Mouse (Mus musculus): ENCODE measurements at regions not wholly inside any gene's neighbourhood (a gene's known extent, or its start where the extent isn't known, plus 50 kb on each side); places are given as distances from the start of the nearest gene placed in this dataset.

DNA sequence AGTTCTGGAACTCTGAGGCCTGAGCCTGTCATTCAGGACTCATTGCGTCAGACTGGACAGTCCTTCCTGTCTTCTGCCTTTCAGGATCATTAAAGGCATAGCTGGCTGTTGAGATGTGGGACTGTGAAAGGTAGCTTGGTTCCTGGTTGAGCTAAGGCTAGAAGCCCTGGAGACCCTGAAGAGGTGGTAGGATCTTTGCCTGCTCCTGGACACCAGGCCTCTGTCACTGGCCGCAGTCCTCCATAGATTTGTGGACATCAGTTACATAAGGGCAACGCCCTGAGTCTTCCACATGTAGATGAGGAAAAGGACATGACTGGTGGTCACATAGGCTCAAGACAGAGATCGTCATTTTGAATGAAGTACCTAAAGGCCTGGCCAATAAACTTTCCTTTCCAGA lies 127.9 kb downstream of the Opa1 start:
- no peak for DNase-seq (ENCODE audit: low read depth)

DNA sequence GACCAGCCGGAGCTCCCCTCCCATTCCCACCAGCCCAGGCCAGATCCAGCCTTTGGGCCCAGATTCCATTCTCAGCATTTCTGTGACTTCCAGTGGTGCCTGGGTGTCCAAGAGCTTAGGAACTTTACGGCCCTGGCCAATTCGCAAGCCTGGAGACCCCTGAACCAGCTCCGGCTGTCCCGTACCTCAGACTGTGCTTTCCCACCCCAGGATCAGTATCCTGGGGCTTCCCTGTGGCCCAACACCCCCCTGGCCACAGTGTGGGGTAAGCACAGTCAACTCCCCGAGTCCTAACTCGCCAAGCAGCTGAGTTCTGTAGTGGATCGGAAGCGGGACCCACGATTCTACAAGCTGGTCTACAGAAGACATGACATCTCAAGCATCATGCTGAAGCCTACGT lies 128.5 kb downstream of the Opa1 start:
- no peak for DNase-seq (ENCODE audit: low read depth)

DNA sequence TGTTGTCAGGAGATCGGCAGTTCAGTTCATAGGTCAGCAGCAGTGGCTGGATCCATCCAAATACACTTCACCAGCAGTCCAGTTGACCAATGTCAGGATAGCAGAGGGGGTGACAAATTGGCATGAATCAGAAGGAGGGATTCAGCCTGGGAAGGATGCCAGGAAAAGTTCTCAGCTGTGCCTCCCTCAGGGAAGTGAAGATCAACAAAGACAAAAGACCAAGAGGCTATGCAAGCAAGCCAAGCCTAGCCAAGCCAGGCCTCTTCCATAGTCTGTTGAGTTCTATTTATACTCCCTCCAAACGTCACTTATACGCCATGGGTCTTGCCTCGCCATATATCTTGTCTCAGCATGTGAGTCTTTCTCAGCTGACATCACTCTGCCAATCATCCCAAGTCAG lies 129.9 kb downstream of the Opa1 start:
- DNase-seq (ENCODE audit: low read depth): no peak

DNA sequence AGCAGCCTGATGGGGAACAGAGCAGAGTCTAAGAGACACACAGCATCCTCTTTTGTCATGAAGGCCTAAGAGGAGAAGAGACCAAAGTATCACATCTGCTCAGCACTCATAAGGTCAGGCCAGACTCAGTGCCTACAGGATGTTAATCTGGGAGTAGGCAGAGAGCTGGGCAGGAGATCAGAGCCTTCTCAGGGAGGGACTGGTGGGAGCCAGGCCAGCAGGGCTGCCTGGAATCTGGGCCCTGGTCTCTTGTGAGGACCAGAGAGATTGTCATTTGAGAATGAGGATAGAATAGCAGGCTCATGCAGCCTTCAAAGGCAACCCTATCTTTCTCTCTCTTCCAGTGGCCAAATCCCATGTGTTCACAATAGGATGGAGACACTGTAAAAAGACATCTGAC lies 132.3 kb downstream of the Opa1 start:
- no peak for DNase-seq (ENCODE audit: low read depth)

DNA sequence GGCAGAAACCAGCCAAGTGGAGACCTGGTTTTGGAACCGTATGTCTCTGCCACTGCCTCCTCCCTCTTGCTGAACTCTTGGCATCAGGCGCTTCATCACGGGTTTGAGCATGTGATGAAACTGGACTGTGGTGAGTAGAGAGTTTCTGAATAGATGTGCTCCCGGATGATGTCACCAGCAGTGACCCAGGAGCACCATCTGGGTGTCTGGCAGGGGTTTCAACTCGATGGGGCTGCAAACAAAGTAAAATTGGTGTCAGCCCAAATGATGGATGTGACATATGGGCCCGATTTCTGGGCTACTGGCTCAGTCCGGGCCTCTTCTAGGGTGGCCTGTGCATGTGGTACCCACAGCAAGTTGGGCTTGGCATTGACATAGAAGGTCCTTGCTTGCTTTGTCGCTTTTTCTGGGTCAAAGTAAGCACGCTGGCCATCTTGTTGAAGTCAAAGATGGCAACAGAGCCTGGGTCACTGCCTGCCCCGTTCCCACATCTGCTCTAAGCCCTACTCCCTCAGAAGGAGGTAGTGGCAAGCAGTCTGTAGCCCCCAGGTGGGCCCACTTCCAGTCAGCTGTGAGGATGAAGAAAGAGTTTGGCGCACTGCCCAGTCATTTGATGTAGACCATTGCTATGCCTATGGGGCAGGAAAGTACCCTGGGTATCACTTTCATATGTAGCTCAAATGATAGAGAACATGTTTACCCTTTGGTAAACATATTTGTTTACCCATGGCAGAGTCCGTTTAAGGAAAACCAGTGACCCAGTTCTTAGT lies 133.0 kb downstream of the Opa1 start:
- DNase-seq (ENCODE audit: low read depth): no peak

DNA sequence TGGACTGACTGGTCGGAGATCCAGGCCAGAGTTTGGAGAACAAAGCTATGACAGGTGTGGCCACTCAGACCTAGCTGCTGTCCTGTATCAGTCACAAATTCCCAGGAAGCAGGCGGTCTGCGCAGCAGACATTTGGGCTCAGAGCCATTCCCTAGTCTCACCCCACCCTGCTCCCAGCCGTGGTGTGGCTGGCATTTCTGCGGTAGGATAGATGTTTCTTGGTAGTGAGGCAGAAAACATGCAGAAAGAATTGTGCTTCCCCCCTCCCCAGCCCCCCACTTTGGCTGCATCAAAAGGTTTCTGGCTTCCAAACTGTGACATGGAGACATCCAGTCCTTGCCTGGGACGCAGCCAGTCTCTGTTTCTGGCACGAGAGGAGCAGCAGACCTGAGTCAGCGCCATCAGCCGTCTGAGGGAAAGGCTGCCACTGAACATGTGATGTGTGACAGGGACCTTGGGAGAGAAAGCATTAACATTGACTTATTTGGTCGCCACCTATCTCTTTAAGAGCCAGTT lies 135.5 kb downstream of the Opa1 start:
- DNase-seq (ENCODE audit: low read depth): no peak

DNA sequence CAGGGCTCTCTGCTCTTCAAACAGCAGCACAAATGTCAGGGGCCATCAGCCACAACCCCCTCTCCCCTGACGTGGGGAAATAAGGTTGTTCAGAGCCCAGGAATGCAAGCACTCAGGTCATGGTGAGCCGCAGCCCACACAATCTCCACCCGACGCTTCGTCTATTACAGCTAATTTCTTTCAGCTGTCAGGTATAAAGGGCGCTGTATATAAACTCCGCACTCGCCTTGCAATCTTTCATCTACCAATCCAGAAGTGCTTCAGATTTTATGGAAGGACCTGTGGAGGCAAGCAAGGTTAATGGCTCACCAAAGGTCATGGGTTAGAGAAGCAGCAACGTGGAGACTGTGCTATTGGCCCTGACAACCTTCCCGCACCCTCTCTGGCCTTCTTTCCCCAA lies 139.8 kb downstream of the Opa1 start:
- no peak for DNase-seq (ENCODE audit: low read depth)

GRCm38 (mm10) chr16:29719571-29720451 lies 140.7 kb downstream of the Opa1 start:
- no peak for DNase-seq (ENCODE audit: low read depth)

- DNase-seq (ENCODE audit: low read depth): no peak
These were observed 146.0 kb downstream of the Opa1 start for GRCm38 (mm10) chr16:29725153-29725552.

DNA sequence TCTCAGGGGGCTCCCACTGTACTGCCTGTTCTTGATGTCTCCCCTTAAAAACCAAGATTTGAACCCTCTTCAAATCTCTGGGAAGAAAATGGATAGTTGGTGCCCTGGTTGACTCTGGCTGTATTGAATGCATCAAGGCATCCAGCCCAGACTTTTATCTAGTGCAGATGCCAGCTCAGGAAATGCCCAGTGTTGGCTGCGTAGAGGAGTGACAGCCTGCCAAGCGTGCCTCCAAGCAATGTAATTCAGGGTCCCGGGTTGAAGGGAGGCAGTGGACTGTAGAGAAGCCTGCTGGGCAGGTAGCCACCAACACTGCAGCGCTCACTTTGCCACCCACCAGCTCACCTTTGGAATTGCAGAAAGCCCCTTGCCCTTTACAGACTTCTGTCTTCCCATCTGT lies 146.4 kb downstream of the Opa1 start:
- no peak for DNase-seq (ENCODE audit: low read depth)

DNA sequence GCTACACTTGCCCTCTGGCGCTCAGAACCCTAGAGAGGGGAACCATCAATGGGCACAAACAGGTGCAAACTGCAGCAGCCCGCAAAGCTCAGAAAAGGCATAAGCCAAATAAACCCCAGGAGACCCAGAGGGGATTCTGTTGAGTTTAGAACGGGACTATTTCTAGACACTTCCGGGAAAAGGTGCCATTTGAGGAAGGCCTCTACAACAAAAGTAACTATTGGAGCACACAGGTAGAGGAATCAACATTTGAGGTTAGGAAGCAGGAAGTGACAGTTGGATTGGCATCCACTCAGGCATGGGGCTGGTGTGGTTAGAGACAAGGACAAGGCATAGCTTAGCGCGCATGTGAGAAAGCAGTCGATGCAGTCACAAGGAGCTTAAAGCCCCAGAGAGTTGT lies 148.3 kb downstream of the Opa1 start:
- DNase-seq (ENCODE audit: low read depth): no peak

GRCm38 (mm10) chr16:29728769-29729481 lies 149.8 kb downstream of the Opa1 start:
- no peak for DNase-seq (ENCODE audit: low read depth)

DNA sequence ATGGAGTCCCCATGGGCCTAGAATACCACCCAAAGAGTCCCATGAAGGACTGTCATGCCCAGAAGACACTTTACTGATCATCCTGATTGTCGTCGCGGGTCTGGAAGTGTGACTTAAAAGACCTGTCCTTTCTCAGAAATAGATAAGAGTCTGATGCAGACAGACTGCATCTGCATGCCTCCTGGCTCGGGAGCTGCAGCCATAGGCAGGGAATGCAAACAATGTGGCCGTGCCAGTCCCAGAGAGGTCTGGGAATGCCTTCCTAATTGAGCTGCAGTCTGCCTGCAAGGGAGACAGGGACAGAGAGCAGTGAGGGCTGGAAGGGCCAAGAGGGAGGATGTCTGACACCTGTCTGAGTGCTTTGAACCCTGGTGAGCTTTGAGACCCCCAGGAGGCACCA lies 150.9 kb downstream of the Opa1 start:
- DNase-seq (ENCODE audit: low read depth): no peak

GRCm38 (mm10) chr16:29732889-29733288 lies 153.8 kb downstream of the Opa1 start:
- DNase-seq (ENCODE audit: low read depth): no peak

GRCm38 (mm10) chr16:29733847-29734246 lies 154.7 kb downstream of the Opa1 start:
- no peak for DNase-seq (ENCODE audit: low read depth)

- DNase-seq (ENCODE audit: low read depth): no peak
These were observed 155.2 kb downstream of the Opa1 start for GRCm38 (mm10) chr16:29734324-29734723.

GRCm38 (mm10) chr16:29734738-29735250 lies 155.7 kb downstream of the Opa1 start:
- no peak for DNase-seq (ENCODE audit: low read depth)

- no peak for DNase-seq (ENCODE audit: low read depth)
These were observed 156.4 kb downstream of the Opa1 start for GRCm38 (mm10) chr16:29735371-29736008.

DNA sequence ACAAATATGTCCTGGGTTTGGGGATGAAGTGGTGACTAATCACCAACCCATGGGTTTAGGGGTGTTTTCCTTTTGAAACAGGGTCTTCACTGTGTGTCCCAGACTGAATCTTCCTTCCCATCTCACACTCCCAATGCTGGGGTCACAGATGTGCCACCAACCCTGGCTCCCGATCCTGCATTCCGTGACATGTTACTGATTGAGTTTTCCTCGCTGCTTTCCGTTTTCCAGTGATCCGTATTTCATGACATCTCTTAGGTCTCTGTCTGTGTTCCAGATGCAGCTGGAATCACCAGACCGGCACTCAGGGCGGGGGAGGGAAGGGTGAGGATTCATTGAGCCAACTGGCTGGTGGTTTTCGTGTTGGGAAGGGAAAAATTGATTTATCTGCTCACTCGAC lies 157.1 kb downstream of the Opa1 start:
- DNase-seq (ENCODE audit: low read depth): no peak

GRCm38 (mm10) chr16:29738075-29738474 lies 158.9 kb downstream of the Opa1 start:
- DNase-seq (ENCODE audit: low read depth): no peak

- no peak for DNase-seq (ENCODE audit: low read depth)
These were observed 163.5 kb downstream of the Opa1 start for GRCm38 (mm10) chr16:29742497-29743230.

All from gonadal fat pad, adult 2 months (tissue).